Mouse (Mus musculus) stomach, postnatal 0 days (tissue): ENCODE data around the gene Slc38a11.

Experiments used
- CTCF ChIP-seq: IDR thresholded peaks from 2 replicates; pipeline ENCODE4 v1.5.1; 2016; ENCODE audit warnings: antibody characterized with exemption, low read depth, mild to moderate bottlenecking, moderate library complexity
- EP300 ChIP-seq: optimal IDR thresholded peaks from 2 replicates; pipeline ENCODE3; 2016; ENCODE audit warnings: antibody characterized with exemption

DNA sequence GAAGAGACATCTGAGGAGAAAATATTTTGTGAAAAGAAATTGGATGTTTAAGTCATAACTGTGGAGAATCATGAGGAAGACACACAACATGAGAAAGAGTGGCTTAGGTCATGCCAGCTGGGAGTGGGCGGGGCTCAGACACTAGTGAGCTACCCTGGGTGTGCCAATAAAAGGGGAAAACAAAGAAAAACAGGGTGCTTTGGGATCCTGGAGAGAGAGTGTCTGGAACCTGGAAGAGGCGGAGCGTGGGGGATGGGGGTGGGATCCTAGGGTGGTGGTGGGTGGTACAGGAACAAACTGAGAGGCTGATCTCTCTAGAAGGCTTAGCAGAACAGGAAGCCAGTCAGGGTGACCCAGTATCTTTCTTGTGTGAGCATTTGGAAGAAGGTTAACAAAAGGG lies 23.0 kb downstream of the Slc38a11 start:
- TF ChIP-seq EP300, result no peak
- no peak for TF ChIP-seq CTCF
